Mouse (Mus musculus) spleen, postnatal 4 days (tissue): ENCODE data around the gene Dennd2a.
A peak's percentile ranks its signal among the peaks of the same experiment; 100 is the strongest.
"Not testable (repeated sequence)": the region's sequence is repeated elsewhere in the genome, so short reads cannot be mapped to it uniquely, and the experiment has no call there.

Experiments used
- DNase-seq, 2 experiments: peaks; one replicate each; pipeline ENCODE4 v3.0.0; 2022; ENCODE audit warnings: low spot score in 2 of 2

Gene Dennd2a

DNA sequence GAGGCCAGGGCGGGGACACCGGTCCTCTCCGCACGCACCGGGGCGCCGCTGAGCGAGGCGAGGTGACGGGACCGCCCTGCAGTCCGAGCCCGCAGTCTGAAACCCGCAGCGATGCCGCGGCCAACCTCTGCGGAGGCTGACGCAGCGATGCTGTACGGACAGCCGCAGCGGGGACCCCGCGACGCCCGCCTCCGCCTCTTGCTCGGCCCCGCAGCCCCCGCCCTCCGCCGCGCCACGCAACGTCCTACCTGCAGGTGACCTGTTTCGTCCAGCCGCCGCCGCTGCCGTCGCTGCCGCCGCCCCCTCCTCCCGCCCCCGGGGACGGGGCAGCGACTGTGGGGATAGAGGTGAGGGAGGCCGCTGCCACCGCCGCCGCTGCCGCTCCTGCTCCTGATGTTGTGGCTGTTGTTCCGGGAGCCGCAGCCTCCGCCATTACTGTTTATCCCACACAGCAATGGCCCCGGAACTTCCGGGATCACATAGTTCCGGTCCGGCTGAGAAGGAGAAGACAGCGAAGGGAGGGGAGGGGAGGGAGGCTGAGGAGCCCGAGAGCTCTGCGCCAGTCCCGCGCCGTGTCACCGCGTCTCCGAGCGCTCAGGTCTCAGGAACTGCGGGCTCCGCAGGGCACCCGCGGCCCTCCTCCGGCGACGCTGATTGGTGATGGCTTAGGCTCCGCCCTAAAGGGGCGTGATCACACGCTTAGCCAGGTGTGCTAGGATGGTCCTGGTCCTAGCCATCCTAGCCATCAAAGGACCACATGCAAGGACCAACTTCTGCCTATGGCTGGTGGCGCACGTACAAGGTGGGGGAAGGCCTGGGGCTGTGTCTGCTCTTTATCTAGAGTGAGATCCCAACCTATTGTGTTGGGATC, 137.6 kb downstream of the Dennd2a start, which contains the start of gene Mkrn1:
Gene Mkrn1 (minus strand): TSS at position 612 of the 871 bp plus-strand sequence.
- DNase-seq, result peak; percentile 87 to 90

DNA sequence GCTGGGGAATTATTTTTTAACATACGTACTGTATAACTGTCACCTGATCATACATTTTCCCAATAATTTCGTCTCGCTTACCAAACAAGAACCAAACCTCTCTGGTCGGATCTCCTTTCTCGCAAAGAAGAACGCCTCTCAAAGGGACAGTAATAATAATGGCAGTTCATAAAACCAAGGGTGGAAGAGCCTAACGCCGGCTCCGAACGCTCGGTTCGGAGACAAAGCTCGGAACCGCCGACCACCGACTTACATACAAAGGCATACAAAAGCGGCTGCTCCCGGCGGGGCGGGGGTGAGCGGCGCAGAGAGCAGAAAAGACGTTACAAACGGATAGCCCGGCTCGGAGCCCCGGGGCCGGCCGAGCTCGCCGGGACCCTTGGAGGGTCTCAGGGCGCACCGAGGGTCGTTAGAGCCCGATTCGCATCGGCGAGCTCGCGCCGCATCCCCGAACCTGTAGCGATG, 138.2 kb downstream of the Dennd2a start:
- DNase-seq, result no peak

DNA sequence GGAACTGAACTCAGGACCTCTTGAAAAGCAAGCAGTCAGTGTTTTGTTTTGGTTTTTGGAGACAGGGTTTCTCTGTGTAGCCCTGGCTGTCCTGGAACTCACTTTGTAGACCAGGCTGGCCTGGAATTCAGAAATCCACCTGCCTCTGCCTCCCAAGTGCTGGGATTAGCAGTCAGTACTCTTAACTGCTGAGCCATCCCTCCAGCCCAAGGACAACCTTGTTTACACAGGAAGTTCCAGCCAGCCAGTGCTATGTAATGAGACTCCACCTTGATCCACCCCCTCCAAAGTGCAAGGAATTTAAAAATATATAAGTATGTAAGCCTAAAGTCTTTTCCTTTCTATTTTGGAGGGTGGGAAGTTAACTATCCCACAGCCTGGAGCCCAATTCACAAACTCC, 141.0 kb downstream of the Dennd2a start:
- not testable (repeated sequence) for DNase-seq

DNA sequence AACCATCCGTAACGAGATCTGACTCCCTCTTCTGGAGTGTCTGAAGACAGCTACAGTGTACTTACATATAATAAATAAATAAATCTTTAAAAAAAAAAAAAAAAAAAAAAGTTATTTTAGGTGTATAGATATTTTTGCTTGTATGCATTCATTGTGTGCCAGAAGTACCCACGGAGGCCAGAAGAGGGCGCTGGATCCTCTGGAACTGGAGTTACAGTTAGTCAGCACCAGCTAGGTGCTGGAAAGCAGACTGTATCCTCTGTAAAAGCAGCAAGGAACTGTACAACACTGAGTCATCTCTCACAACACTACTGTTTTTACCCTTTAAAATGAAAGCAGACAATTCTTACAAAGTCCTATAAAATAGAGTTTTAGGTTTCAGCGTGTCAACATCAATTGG, 141.9 kb downstream of the Dennd2a start:
- DNase-seq, result peak; percentile 86 to 95

DNA sequence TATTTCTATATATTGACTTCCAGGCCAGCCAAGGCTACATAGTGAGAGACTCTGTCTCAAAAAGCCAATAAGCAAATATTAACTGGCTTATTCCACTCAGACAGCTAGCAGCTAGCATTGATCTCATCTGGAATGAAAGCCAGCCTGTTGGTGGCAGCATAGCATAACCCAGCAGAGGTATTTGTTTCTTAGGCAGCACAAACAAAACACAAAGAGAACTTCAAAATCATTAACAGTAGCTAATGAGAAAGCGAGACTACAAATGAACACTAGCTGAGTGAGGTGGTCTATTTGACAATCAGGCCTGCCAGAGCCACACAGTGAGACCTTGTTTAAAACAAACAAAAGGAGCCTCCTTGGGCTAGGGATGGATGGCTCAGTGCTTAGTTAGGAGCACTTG, 143.6 kb downstream of the Dennd2a start:
- no peak for DNase-seq
